Mouse (Mus musculus): ENCODE results near the gene Gm21083.
"Not testable (repeated sequence)": the region's sequence is repeated elsewhere in the genome, so short reads cannot be mapped to it uniquely, and the experiment has no call there.

The Gm21083 gene

DNA sequence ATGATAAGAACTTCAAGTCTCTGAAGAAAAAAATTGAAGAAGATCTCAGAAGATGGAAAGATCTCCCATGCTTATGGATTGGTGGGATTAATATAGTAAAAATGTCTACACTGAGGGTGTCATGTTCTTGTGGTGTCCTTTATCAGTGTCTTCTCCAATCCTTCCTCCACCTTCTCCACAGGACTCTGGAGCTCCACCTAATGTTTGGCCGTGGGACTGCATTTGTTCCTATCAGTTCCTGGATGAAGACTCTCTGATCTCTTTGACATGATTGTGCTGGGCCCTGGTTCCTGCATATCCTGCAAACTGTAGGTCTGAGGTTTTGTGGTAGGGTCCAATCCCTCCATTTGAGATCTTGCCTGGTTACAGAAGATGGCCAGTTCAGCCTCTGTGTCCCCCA is 51.0 kb downstream of the Gm21083 start:
- not testable (repeated sequence) for DNase-seq (ENCODE audit: low read depth, low spot score)

DNA sequence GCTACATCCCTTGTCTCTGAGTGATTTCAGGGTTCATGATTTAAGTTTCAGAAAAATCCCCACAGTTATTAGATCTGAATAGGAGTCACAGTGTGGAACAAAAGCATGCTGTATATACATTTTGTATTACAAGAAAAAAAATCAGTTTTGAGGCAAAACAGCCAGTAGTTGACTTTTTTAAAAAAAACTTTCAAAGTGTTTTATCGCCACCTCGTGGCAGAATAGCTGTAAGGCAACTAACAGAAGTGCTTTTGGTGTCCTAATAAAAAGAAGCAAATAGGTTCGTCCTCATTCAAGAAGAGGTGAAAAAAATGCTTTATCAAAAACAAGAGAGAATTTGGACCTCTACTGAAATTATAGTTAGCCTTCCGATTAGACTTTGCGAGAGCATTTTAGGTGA is 52.9 kb downstream of the Gm21083 start:
- not testable (repeated sequence) for DNase-seq (ENCODE audit: low read depth, low spot score)
